Mouse (Mus musculus) activated CD4-positive, CD25-positive, alpha-beta regulatory T cell, adult 4 months (primary cell): ENCODE measurements around the gene 1190002N15Rik. TPM values are rescaled to one million over a fixed set of nuclear protein-coding genes. Genes with fewer than 3 reads are reported as not detected.
A peak's percentile ranks its signal among the peaks of the same experiment; 100 is the strongest.

Experiments used
- ATAC-seq: one replicate; pipeline ENCODE4 v1.8.0; 2017
- polyA plus RNA-seq, 2 experiments: library from polyadenylated mRNA; unstranded; fragments of 100-300 nt; shearing (Covaris generic); gene quantifications; one replicate each; pipeline ENCODE4 v1.2.1; 2017

The 1190002N15Rik gene
- polyA plus RNA-seq = 1 to 10 TPM; 3.4 to 5.3 TPM

GRCm38 (mm10) chr9:94537970-94538822, at the start of gene 1190002N15Rik:
TSS of gene 1190002N15Rik (minus strand) at chr9:94538081.
- ATAC-seq = peak; percentile 66

- no peak for ATAC-seq
Measured at GRCm38 (mm10) chr9:94582309-94582708, 44.4 kb upstream of the 1190002N15Rik start.

GRCm38 (mm10) chr9:94581661-94582060, 43.8 kb upstream of the 1190002N15Rik start:
- no peak for ATAC-seq

- ATAC-seq = no peak
Measured at GRCm38 (mm10) chr9:94580071-94580737, 42.3 kb upstream of the 1190002N15Rik start.

- no peak for ATAC-seq
Measured at GRCm38 (mm10) chr9:94571802-94572201, 33.9 kb upstream of the 1190002N15Rik start.

- no peak for ATAC-seq
Measured at GRCm38 (mm10) chr9:94568386-94568785, 30.5 kb upstream of the 1190002N15Rik start.

- ATAC-seq = no peak
Measured at GRCm38 (mm10) chr9:94567722-94568314, 29.9 kb upstream of the 1190002N15Rik start.

- ATAC-seq = no peak
Measured at GRCm38 (mm10) chr9:94556776-94557514, 19.1 kb upstream of the 1190002N15Rik start.

- no peak for ATAC-seq
Measured at GRCm38 (mm10) chr9:94556249-94556648, 18.4 kb upstream of the 1190002N15Rik start.

- ATAC-seq = no peak
Measured at GRCm38 (mm10) chr9:94550493-94551095, 12.7 kb upstream of the 1190002N15Rik start.

- no peak for ATAC-seq
Measured at GRCm38 (mm10) chr9:94543881-94544280, 6.0 kb upstream of the 1190002N15Rik start.

GRCm38 (mm10) chr9:94540343-94541095, 2.6 kb upstream of the 1190002N15Rik start:
- ATAC-seq = no peak

GRCm38 (mm10) chr9:94539346-94539865, 1.5 kb upstream of the 1190002N15Rik start:
- no peak for ATAC-seq

GRCm38 (mm10) chr9:94538823-94539143, 902 bp upstream of the 1190002N15Rik start:
- no peak for ATAC-seq

- ATAC-seq = peak; percentile 26
Measured at GRCm38 (mm10) chr9:94537051-94537917, 597 bp downstream of the 1190002N15Rik start.

- no peak for ATAC-seq
Measured at GRCm38 (mm10) chr9:94536261-94536905, 1.5 kb downstream of the 1190002N15Rik start.

GRCm38 (mm10) chr9:94534795-94535194, 3.1 kb downstream of the 1190002N15Rik start:
- no peak for ATAC-seq

GRCm38 (mm10) chr9:94534226-94534625, 3.7 kb downstream of the 1190002N15Rik start:
- no peak for ATAC-seq

GRCm38 (mm10) chr9:94533641-94534040, 4.2 kb downstream of the 1190002N15Rik start:
- ATAC-seq = peak; percentile 22

- no peak for ATAC-seq
Measured at GRCm38 (mm10) chr9:94529987-94530386, 7.9 kb downstream of the 1190002N15Rik start.
